18 mouse cellular contexts compared by ENCODE assay signal in the genomic region with DNA sequence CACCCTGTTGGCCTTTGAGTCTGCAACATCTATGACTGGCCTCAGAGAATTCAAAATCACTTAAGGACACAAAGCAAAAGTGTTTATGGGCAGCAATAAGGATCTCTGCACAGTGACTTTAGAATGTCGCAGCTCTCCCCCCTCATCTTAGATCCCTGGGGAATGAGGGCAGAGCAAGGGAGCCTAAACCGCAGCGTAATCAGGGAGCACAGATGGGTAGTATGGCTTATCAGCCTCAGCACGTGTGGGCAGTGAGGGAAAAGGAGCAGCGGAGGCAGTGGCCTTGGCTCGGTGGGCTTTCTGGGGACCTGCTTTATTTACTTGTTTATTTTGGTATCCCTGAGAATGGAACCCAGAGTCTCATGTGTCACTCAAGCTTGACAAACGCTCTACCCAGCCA. TPM values are rescaled to one million over a fixed set of nuclear protein-coding genes. Genes with fewer than 3 reads are reported as not detected.
"Had no signal": no experiment of that assay in that cellular context is flagged by ENCODE, and none has a peak within 500 bp of the region (broad histone marks: within the 10 kb centered on the region; RNA-seq: fewer than 3 reads in every experiment).

No protein-coding gene starts in this region.

- H3K9me3 ChIP-seq: limb, embryonic 15.5 days; neural tube, embryonic 15.5 days had no signal

- ATAC-seq: hindbrain, embryonic 16.5 days; inflammation-experienced regulatory T-cells, adult 6 months; intestine, postnatal 0 days had no signal

- H3K4me3 ChIP-seq: limb, embryonic 15.5 days; myocyte; neural tube, embryonic 15.5 days had no signal

- DNase-seq: kidney, adult 8-10 months; kidney, postnatal 36 days; layer of hippocampus, adult 9-11 months; layer of hippocampus, postnatal 36 days; lung, adult 2 months; right cerebral cortex, adult 18-20 months; right cerebral cortex, postnatal 25 days; thymus, adult 2 months; thymus, postnatal 25 days had no signal

- H3K4me1 ChIP-seq: limb, embryonic 15.5 days; neural tube, embryonic 15.5 days had no signal

- H3K27me3 ChIP-seq: limb, embryonic 15.5 days; neural tube, embryonic 15.5 days had no signal

- H3K4me2 ChIP-seq: limb, embryonic 15.5 days; midbrain, embryonic 11.5 days; neural tube, embryonic 15.5 days had no signal

- H3K9ac ChIP-seq: limb, embryonic 15.5 days; neural tube, embryonic 15.5 days had no signal

- H3K27ac ChIP-seq: kidney, postnatal 0 days; limb, embryonic 15.5 days; neural tube, embryonic 15.5 days had no signal

- H3K36me3 ChIP-seq: limb, embryonic 15.5 days; neural tube, embryonic 15.5 days had no signal

RNA-seq across cellular contexts. Expression of a gene that starts 34.4 kb away (rescaled TPM):
- polyA plus RNA-seq: limb, embryonic 11.5 days; myocyte; neural tube, embryonic 15.5 days had no signal
